Mouse (Mus musculus) forebrain, embryonic 13.5 days (tissue): Measurements from ENCODE around the gene Rxfp3. TPM values are rescaled to one million over a fixed set of nuclear protein-coding genes. Genes with fewer than 3 reads are reported as not detected.
A peak's percentile ranks its signal among the peaks of the same experiment; 100 is the strongest.

Source experiments
- ATAC-seq: fragments of 200-750 bp; cut with Nextera tagmentation; 2 replicates; pipeline ENCODE4 v1.8.0; 2017
- H3K27ac ChIP-seq: fragments of 300-500 bp; sonication (generic); 2 replicates; pipeline ENCODE4 v1.5.1; 2015; ENCODE audit warnings: inconsistent platforms, mild to moderate bottlenecking, moderate library complexity
- H3K27me3 ChIP-seq: fragments of 300-500 bp; sonication (generic); 2 replicates; pipeline ENCODE4 v1.6.1; 2015; ENCODE audit warnings: mild to moderate bottlenecking, inconsistent platforms
- H3K36me3 ChIP-seq: fragments of 300-500 bp; sonication (generic); 2 replicates; pipeline ENCODE4 v1.6.1; 2015; ENCODE audit warnings: mild to moderate bottlenecking, inconsistent platforms; ENCODE audit not compliant: poor library complexity, severe bottlenecking
- H3K4me1 ChIP-seq: fragments of 300-500 bp; sonication (generic); 2 replicates; pipeline ENCODE4 v1.6.1; 2015; ENCODE audit warnings: inconsistent platforms
- H3K4me2 ChIP-seq: fragments of 300-500 bp; sonication (generic); 2 replicates; pipeline ENCODE4 v1.6.1; 2015; ENCODE audit warnings: inconsistent platforms, mild to moderate bottlenecking, moderate library complexity
- H3K4me3 ChIP-seq: fragments of 300-500 bp; sonication (generic); 2 replicates; pipeline ENCODE4 v1.5.1; 2015; ENCODE audit warnings: mild to moderate bottlenecking, inconsistent platforms
- H3K9ac ChIP-seq: fragments of 300-500 bp; sonication (generic); 2 replicates; pipeline ENCODE4 v1.6.1; 2015; ENCODE audit warnings: mild to moderate bottlenecking, inconsistent platforms
- H3K9me3 ChIP-seq: fragments of 300-500 bp; sonication (generic); replicated peaks from 2 replicates; pipeline ENCODE4 v1.6.1; 2016; ENCODE audit warnings: inconsistent platforms
- WGBS: fragments of 180-500 bp; shearing (Covaris S2); methylation state at CpG from one replicate; pipeline ENCODE4 v1.1.7; 2015; 5-methylcytosine and 5-hydroxymethylcytosine counted together
- polyA plus RNA-seq: library from polyadenylated mRNA; unstranded; fragments of >200 nt; fragmentation: Nextera tagmentation; extraction: Ambion mirVana; gene quantifications from 2 replicates; pipeline ENCODE4 v1.2.1, GENCODE M21; 2015

The Rxfp3 gene
- polyA plus RNA-seq: 0.57 and 0.96 TPM in 2 replicates

DNA sequence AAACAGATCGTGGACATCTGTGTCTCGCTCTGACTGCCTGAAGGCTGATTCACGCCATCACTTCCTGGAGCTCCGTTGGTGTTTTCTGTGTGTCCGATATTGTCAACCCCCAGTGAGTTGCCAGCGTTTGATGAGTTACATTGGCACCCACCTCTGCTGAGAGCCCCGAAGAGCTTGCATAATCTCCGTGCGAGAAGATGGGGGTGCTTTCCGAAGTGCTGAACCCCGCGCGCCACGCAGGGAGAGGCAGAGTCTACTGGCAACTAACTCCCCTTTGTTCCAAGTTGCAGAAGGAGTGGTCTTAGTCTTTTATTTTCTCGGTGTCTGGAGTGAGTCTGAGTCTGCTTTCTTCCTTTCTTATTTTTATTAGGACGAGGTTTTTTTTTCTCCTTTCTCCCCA, at the start of gene Rxfp3:
Gene Rxfp3 (minus strand): TSS at position 281 of the 400 bp plus-strand sequence.
- peaks cover 19% of the 10 kb centered on the region for H3K4me1 ChIP-seq
- H3K27me3 ChIP-seq: peaks cover 47% of the 10 kb centered on the region

DNA sequence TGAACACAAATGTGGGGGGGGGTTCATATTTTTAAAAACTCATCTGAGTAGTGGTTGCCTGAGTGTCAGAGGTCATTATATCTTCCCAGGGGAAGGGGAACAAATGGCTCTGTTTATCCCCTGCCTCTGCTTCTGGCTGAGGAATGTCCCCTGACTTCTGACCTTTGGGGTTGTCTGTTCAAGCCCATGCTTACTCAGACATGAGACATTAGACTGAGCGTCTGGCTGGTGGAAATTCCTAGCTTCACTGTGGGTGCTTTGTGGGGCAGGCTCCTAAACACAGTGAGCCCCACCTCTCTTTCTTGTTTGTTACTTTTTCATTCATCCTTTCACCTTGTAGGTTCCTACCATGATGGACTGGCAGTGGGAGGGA, 47.2 kb upstream of the Rxfp3 start:
- H3K4me3 ChIP-seq: no peak overlapping the region
- H3K27ac ChIP-seq: no peak overlapping the region
- no peaks in the 10 kb centered on the region for H3K27me3 ChIP-seq
- 0 out of 2 replicates have a peak, but pooled peaks cover 4% of the 10 kb centered on the region for H3K4me1 ChIP-seq
- H3K9ac ChIP-seq: no peak overlapping the region
- no peak overlapping the region for H3K4me2 ChIP-seq
- no peak for ATAC-seq
- H3K9me3 ChIP-seq: no peaks in the 10 kb centered on the region
- no peaks in the 10 kb centered on the region for H3K36me3 ChIP-seq
- WGBS: 46% methylated on average over 1 of the region's 1 CpGs

More for the DNA sequence above, at the start of gene Rxfp3:
- Histone ChIP-seq H3K4me3 (peak within 1 kb of the TSS; percentile 31), H3K9me3 (no peaks in the 10 kb centered on the region), H3K9ac (0 out of 2 replicates have a peak within 1 kb of the TSS, but pooled peaks have one; percentile 18), H3K27ac (no peak within 1 kb of the TSS), H3K4me2 (peak within 1 kb of the TSS; percentile 62), H3K36me3 (no peaks in the 10 kb centered on the region)
- ATAC-seq: no peak
- 2% methylated on average over 16 of the region's 16 CpGs for WGBS

DNA sequence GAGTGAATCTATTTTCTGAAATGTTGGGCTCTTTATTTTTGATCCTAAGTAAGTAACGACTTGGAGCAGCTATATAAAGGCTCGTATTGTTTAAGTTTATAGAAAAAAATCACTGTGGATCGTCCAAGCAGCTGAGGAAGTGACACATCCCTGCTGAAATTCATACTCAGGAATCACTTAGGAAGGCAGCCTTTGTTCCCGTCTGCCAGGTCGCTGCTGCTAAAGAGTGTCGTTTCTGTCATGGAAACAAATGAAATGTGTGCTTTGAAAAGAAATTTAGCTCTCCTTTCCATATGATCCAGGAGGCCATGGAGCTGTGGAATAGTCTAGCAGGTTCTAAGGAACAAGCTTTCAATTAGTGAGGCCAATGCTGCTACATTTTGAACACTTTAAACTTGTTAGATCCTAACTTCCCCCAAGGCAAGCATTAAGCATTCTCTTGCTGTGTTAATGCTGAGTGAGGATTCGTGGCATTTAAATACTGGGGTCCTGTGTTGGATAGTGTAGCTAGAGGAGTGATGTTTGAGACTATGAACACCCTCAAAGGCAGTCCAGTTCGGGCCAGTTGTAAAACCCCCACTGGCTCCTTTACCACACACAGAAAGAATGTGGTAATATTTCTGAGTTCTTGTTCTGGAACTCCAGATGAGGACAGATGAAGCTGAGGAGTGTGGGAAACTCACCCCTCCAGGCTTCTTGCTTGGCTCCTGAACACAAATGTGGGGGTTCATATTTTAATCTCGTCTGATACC, 46.6 kb upstream of the Rxfp3 start:
- Histone ChIP-seq H3K27me3 (no peaks in the 10 kb centered on the region), H3K9ac (no peak overlapping the region), H3K4me2 (no peak overlapping the region), H3K36me3 (no peaks in the 10 kb centered on the region), H3K4me3 (no peak overlapping the region), H3K4me1 (0 out of 2 replicates have a peak, but pooled peaks cover 4% of the 10 kb centered on the region), H3K9me3 (no peaks in the 10 kb centered on the region), H3K27ac (no peak overlapping the region)
- no peak for ATAC-seq
- 32% methylated on average over 9 of the region's 9 CpGs for WGBS

- 88% methylated on average over 3 of the region's 3 CpGs for WGBS
- H3K9me3 ChIP-seq: no peaks in the 10 kb centered on the region
- H3K36me3 ChIP-seq: no peaks in the 10 kb centered on the region
- no peak overlapping the region for H3K4me2 ChIP-seq
- no peak overlapping the region for H3K9ac ChIP-seq
- H3K27me3 ChIP-seq: no peaks in the 10 kb centered on the region
- 0 out of 2 replicates have a peak, but pooled peaks have one; percentile 16 for ATAC-seq
- H3K4me1 ChIP-seq: 0 out of 2 replicates have a peak, but pooled peaks cover 4% of the 10 kb centered on the region
- no peak overlapping the region for H3K4me3 ChIP-seq
- no peak overlapping the region for H3K27ac ChIP-seq
Observed at GRCm38 (mm10) chr15:11083678-11084077, 45.9 kb upstream of the Rxfp3 start.

DNA sequence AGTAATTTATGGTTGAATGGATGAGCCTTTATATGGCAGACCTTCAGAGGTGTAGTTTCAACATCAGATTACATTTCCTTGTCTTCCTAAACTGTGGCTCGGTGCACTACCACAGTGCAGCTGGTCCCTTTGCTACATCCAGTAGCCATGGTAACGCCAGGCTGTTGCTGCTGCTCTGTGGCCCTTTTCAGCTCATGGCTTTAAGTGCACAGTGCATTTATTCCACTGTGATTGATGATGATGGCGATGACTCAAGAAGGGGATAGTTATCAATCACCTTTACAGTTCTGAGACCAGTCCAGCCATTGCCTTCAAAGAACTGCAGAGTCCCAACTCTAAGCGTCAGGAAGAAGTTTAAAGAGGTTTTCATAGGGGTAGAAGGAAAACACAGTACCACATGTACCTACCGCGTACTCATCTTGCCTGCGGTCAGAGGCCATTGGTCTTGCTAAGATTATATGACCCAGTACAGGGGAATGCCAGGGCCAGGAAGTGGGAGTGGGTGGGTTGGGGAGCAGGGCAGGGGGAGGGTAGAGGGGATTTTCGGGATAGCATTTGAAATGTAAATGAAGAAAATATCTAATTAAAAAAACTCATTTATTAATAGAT, 45.3 kb upstream of the Rxfp3 start:
- Histone ChIP-seq H3K27me3 (no peaks in the 10 kb centered on the region), H3K4me2 (no peak overlapping the region), H3K27ac (no peak overlapping the region), H3K4me1 (0 out of 2 replicates have a peak, but pooled peaks cover 4% of the 10 kb centered on the region), H3K36me3 (no peaks in the 10 kb centered on the region), H3K4me3 (no peak overlapping the region), H3K9me3 (no peaks in the 10 kb centered on the region), H3K9ac (no peak overlapping the region)
- WGBS: 76% methylated on average over 8 of the region's 8 CpGs
- ATAC-seq: peak; percentile 85; the same call in 1 of the 2 replicates

GRCm38 (mm10) chr15:11075726-11076361, 38.1 kb upstream of the Rxfp3 start:
- no peak for ATAC-seq
- Histone ChIP-seq H3K4me1 (no peaks in the 10 kb centered on the region), H3K4me3 (no peak overlapping the region), H3K4me2 (no peak overlapping the region), H3K9me3 (no peaks in the 10 kb centered on the region), H3K9ac (no peak overlapping the region), H3K36me3 (no peaks in the 10 kb centered on the region), H3K27me3 (no peaks in the 10 kb centered on the region), H3K27ac (no peak overlapping the region)
- 87% methylated on average over 3 of the region's 3 CpGs for WGBS

- ATAC-seq: no peak
- no peaks in the 10 kb centered on the region for H3K36me3 ChIP-seq
- no peak overlapping the region for H3K27ac ChIP-seq
- no peaks in the 10 kb centered on the region for H3K9me3 ChIP-seq
- H3K27me3 ChIP-seq: no peaks in the 10 kb centered on the region
- H3K9ac ChIP-seq: no peak overlapping the region
- peaks cover 27% of the 10 kb centered on the region for H3K4me1 ChIP-seq
- H3K4me3 ChIP-seq: no peak overlapping the region
- no peak overlapping the region for H3K4me2 ChIP-seq
- 84% methylated on average over 7 of the region's 7 CpGs for WGBS
Observed at GRCm38 (mm10) chr15:11067891-11068290, 30.1 kb upstream of the Rxfp3 start.

DNA sequence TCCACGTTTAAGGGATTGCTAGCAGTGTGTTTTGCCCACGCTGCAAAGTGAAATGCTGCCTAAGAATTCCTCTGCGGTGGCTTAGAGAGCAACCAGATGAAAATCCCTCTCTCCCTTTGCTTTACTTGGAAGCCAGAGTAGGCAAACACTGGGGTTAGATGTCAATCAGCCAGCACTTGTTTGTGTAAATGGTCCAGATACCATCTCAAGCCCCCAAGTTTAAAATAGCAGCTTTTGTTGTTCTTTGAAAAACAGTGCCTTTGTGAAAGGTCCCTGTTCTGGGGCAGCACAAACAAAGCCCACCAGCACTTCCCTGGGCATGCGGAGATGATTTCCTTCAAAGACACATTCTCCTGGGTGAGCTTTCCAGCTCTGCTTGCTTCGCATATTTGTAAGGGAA, 28.5 kb upstream of the Rxfp3 start:
- H3K4me3 ChIP-seq: peak overlapping the region; percentile 28
- H3K36me3 ChIP-seq: no peaks in the 10 kb centered on the region
- H3K4me2 ChIP-seq: peak overlapping the region; percentile 58
- H3K4me1 ChIP-seq: peaks cover 27% of the 10 kb centered on the region
- no peak for ATAC-seq
- H3K27ac ChIP-seq: no peak overlapping the region; the same call in 1 of the 2 replicates
- 13% methylated on average over 5 of the region's 5 CpGs for WGBS
- no peak overlapping the region for H3K9ac ChIP-seq
- no peaks in the 10 kb centered on the region for H3K9me3 ChIP-seq
- no peaks in the 10 kb centered on the region for H3K27me3 ChIP-seq

DNA sequence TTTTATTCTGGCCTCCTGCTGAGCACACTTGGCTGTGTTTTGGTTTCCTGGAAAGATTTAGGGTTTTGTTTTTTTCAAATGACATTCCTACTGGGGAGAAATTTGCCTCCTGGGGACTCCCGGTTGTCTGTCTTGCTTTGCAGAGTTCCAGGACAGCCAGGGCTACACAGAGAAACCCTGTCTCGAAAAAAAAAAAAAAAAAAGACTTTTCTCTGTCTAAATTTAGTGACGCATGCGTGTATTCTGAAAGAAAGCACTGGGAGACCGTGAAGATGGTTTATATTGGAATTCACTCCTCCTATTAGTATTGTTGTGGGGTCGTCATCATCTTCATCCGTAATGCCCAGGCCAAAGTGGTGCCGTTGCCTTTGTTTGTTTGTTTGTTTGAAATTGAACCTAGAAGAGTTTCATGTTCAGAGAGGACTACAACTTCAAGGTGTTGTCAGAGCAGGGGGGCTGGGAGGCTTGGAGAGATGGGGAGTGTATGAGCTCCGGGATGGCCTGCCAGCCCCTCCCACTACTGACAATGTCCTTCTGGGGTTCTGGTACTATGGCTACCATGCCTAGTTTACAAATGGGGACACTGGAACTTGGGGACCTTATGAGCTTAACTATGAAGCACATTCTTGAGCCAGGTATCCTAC, 27.9 kb upstream of the Rxfp3 start:
- H3K4me2 ChIP-seq: peak overlapping the region; percentile 58
- no peak overlapping the region for H3K27ac ChIP-seq
- H3K36me3 ChIP-seq: no peaks in the 10 kb centered on the region
- no peaks in the 10 kb centered on the region for H3K9me3 ChIP-seq
- 0 out of 2 replicates have a peak, but pooled peaks have one; percentile 24 for ATAC-seq
- H3K4me1 ChIP-seq: peaks cover 27% of the 10 kb centered on the region
- WGBS: 12% methylated on average over 9 of the region's 9 CpGs
- peak overlapping the region; percentile 28 for H3K4me3 ChIP-seq
- no peaks in the 10 kb centered on the region for H3K27me3 ChIP-seq
- H3K9ac ChIP-seq: no peak overlapping the region

- peak; percentile 89 for ATAC-seq
- peak within 1 kb of the TSS; percentile 58 for H3K4me2 ChIP-seq
- 3% methylated on average over 24 of the region's 25 CpGs for WGBS
- no peaks in the 10 kb centered on the region for H3K27me3 ChIP-seq
- H3K36me3 ChIP-seq: no peaks in the 10 kb centered on the region
- peak within 1 kb of the TSS; percentile 28 for H3K4me3 ChIP-seq
- peaks cover 27% of the 10 kb centered on the region for H3K4me1 ChIP-seq
- H3K27ac ChIP-seq: no peak within 1 kb of the TSS; the same call in 1 of the 2 replicates
- H3K9me3 ChIP-seq: no peaks in the 10 kb centered on the region
- H3K9ac ChIP-seq: peak within 1 kb of the TSS; percentile 10; the same call in 1 of the 2 replicates
Observed at GRCm38 (mm10) chr15:11064558-11065411, 27.0 kb upstream of the Rxfp3 start, which contains the start of gene Adamts12. Adamts12 (plus strand) TSS chr15:11064790.

- 28% methylated on average over 2 of the region's 2 CpGs for WGBS
- Histone ChIP-seq H3K4me2 (peak overlapping the region; percentile 58), H3K9me3 (no peaks in the 10 kb centered on the region), H3K4me1 (peaks cover 27% of the 10 kb centered on the region), H3K27me3 (no peaks in the 10 kb centered on the region), H3K27ac (no peak overlapping the region; the same call in 1 of the 2 replicates), H3K9ac (no peak overlapping the region), H3K4me3 (0 out of 2 replicates have a peak overlapping the region, but pooled peaks have one; percentile 28), H3K36me3 (no peaks in the 10 kb centered on the region)
- ATAC-seq: no peak
Observed at GRCm38 (mm10) chr15:11064160-11064557, 26.4 kb upstream of the Rxfp3 start.
